Mouse (Mus musculus) myocyte (in vitro differentiated cells): Measurements from ENCODE around the gene Olfr215.
"Not testable (repeated sequence)": the region's sequence is repeated elsewhere in the genome, so short reads cannot be mapped to it uniquely, and the experiment has no call there.

Experiments used
- E2F4 ChIP-seq: IDR thresholded peaks from one replicate; pipeline ENCODE4 v1.6.1; 2011; ENCODE audit warnings: mild to moderate bottlenecking, control low read depth, moderate library complexity; ENCODE audit not compliant: insufficient read depth
- MAX ChIP-seq: IDR thresholded peaks from one replicate; pipeline ENCODE4 v1.6.1; 2011; ENCODE audit warnings: low read depth, mild to moderate bottlenecking, control low read depth
- MYOD1 ChIP-seq, 3 experiments: IDR thresholded peaks; one replicate each; pipeline ENCODE4 v1.6.1; 2011; ENCODE audit warnings: control low read depth in 2 of 3, low read depth in 2 of 3, mild to moderate bottlenecking in 2 of 3, moderate library complexity in 1 of 3; ENCODE audit not compliant: insufficient read length in 2 of 3, control insufficient read depth in 1 of 3
- POLR2A ChIP-seq: IDR thresholded peaks from one replicate; pipeline ENCODE4 v1.6.1; 2011; ENCODE audit warnings: low read depth, mild to moderate bottlenecking, control low read depth, moderate library complexity; ENCODE audit not compliant: insufficient read length

- not testable (repeated sequence) for TF ChIP-seq E2F4; POLR2A; MAX; MYOD1 (IDR thresholded peaks at IDR 0.05; ENCODE audit: control insufficient read depth in 1 of 3, insufficient read length in 2 of 3, low read depth in 2 of 3)
Measured at GRCm38 (mm10) chr6:116600969-116601368, 17.0 kb upstream of the Olfr215 start.
